Mouse (Mus musculus) lung, adult 2 months (tissue): ENCODE data around the gene Dnlz.

Experiments used
- CTCF ChIP-seq: fragments of 200-500 bp; IDR thresholded peaks from 2 replicates; pipeline ENCODE4 v1.5.1; 2011; ENCODE audit warnings: mild to moderate bottlenecking, low read length, control low read depth; ENCODE audit not compliant: insufficient read depth
- POLR2A ChIP-seq: fragments of 200-500 bp; IDR thresholded peaks from 2 replicates; pipeline ENCODE4 v1.6.1; 2011; ENCODE audit warnings: low read depth, mild to moderate bottlenecking, control low read depth, low read length, borderline replicate concordance; ENCODE audit errors: extremely low read depth

DNA sequence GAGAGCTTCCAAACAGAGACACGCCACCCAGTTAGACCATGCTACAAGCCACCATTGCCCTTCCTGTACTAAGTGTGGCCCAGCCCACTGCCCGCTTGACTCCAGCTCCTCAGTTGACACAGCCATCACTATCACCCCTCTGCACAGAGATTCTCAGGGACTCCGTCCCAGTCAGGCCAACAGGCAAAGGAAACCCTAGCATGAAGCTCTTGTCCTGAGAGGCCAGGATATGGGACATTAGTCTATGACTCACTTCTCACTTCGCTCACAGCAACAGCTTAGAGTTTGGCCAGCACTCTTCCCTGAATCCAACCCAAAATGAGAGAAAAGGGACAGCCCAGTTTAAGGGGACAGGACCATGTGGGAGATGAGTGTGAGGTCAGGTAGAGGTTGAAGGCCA lies 2.5 kb upstream of the Dnlz start:
- TF ChIP-seq CTCF (no peak), POLR2A (no peak)
